Mouse (Mus musculus): ENCODE data around the gene Gm45837. TPM values are rescaled to one million over a fixed set of nuclear protein-coding genes. Genes with fewer than 3 reads are reported as not detected.

Gm45837 gene
- polyA plus RNA-seq, 1 experiment: 1.5 TPM

- no peak for DNase-seq (ENCODE audit: extremely low spot score in 1 of 2, low spot score in 1 of 2)
Measured at GRCm38 (mm10) chr7:101487102-101487501, 76.4 kb downstream of the Gm45837 start.

DNA sequence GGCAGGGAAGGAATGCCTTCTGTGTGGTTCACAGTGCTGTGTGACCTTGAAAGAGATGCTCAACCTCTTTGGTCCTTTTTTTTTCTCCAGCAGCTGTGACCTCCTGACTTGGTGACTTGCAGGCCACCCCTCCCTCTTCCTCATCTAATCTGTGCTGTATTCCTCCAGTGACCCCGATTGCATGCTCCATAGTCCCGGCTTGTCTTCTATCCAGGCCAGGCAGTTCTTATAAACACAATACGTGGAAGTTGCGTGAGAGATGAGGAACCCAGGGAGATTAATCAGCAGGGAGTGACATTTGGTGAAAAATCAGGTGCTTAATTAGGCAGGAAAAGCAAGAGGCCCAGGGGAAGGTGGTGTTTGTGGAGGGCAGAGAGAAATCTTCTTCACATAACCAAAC, 80.3 kb downstream of the Gm45837 start:
- no peak for DNase-seq (ENCODE audit: extremely low spot score in 1 of 2, low spot score in 1 of 2)

DNA sequence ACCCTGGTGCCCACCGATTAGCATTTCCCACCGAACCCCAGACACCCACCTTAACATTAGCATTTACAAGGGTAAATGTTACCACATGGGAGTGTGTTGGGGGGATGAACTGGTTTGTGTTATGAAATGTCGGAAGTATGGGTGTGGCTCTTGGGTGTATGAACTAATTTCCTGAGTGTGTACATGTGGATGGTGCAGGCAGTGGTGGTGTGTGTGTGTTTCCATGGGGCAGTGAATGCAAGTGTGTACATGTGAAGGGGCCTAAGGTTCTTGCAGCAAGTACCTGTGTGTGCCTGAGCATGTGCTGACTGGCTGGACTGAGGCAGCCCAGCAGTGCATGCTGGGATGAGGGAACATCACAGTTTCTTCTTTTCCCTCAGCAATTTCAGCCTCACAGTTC, 87.7 kb downstream of the Gm45837 start:
- DNase-seq (ENCODE audit: extremely low spot score in 1 of 2, low spot score in 1 of 2): no peak

GRCm38 (mm10) chr7:101499251-101499650, 88.6 kb downstream of the Gm45837 start:
- no peak for DNase-seq (ENCODE audit: extremely low spot score in 1 of 2, low spot score in 1 of 2)

DNA sequence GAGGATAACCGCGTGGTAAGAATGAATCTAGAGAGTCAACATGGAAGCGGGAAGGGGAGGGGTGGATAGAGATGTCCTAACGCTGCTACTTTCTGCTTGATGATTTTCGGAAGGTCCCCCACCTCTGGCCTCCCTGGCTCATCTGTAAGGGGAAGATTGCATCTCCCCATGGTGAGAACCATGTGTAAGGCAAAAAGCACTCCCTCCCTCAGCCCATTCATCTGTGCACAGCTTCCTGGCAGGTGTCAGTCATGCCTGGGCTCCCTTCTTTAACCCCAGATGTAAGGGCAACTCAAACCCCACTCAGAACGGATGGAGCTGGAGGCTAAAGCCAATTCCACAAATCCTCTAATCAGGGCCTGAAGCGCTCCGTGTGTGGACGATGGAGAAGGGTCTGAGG, 89.0 kb downstream of the Gm45837 start:
- DNase-seq (ENCODE audit: extremely low spot score in 1 of 2, low spot score in 1 of 2): no peak

- no peak for DNase-seq (ENCODE audit: extremely low spot score in 1 of 2, low spot score in 1 of 2)
Measured at GRCm38 (mm10) chr7:101501236-101501635, 90.5 kb downstream of the Gm45837 start.

GRCm38 (mm10) chr7:101501675-101502074, 91.0 kb downstream of the Gm45837 start:
- DNase-seq (ENCODE audit: extremely low spot score in 1 of 2, low spot score in 1 of 2): no peak

DNA sequence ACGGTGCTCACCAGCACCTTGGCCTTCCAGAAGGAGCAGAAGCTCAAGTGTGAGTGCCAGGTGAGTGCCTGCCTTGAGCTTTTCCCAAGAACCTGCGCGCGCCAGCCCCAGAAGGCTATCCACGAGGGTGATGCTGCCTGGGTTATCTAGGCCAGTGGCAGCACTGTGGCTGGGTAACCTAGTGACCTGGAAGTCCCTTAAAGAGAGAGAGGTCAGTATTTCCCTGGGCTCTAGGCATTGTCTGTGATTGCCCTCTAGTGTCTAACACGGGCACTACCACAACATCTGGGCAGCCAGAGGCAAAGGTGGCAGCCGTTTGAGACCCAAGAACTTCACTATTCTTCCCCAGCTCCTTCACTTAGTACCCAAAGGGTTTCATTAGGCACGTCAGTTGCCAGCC, 92.7 kb downstream of the Gm45837 start:
- peak in 1 of 2 experiments; percentile 74 for DNase-seq (ENCODE audit: extremely low spot score in 1 of 2, low spot score in 1 of 2)

DNA sequence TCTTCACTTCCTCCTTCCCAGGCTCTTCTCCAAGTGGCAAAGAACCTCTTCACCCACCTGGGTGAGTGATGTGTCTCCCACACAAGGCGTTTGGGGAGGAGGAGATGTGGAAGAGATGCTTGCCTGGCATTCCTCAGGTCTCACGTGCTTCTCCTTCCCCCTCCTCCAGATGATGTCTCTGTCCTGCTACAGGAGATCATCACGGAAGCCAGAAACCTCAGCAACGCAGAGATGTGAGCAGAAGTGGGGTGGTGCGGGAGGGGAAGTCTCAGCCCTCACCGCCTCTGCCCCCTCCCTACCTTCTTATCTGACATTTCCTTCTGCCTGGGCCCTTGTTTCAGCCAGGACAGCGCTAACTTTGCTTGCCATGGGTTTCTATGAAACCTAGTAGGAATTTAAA, 93.1 kb downstream of the Gm45837 start:
- peak in 1 of 2 experiments; percentile 44 for DNase-seq (ENCODE audit: extremely low spot score in 1 of 2, low spot score in 1 of 2)

DNA sequence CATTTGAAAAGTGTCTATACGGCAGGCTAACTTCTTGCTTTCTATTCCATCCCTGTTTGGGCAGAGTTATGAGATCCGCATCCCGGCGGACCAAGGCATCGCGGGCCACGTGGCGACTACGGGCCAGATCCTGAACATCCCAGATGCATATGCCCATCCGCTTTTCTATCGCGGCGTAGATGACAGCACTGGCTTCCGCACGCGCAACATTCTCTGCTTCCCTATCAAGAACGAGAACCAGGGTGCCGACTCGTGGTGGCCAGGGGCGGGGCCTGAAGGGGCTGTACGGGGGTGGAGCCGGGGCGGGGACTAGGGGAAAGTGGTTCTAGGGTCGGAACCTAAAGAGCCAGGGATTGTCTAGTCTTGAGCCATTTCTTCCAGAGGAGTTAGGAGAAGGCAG, 93.8 kb downstream of the Gm45837 start:
- DNase-seq (ENCODE audit: extremely low spot score in 1 of 2, low spot score in 1 of 2): no peak

DNA sequence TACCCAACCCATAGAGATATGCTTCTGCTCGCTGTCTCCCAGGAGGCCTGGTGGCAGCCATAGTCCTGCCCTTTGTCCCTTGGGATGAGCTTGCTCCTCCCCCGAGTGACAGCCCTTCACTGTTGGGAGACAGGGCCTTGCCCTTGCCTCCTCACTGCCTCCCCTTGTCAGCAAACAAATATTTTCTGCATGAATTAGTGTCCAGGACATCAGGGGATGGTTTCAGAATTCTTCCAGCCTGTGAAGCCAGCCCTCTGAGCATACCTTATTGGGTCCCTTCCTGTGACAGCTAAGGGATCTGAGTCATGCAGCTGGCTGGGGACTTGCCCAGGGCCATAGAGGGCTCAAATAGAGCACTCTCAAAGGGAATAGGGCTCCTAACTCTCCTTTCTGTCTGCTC, 98.5 kb downstream of the Gm45837 start:
- DNase-seq (ENCODE audit: extremely low spot score in 1 of 2, low spot score in 1 of 2): no peak

DNA sequence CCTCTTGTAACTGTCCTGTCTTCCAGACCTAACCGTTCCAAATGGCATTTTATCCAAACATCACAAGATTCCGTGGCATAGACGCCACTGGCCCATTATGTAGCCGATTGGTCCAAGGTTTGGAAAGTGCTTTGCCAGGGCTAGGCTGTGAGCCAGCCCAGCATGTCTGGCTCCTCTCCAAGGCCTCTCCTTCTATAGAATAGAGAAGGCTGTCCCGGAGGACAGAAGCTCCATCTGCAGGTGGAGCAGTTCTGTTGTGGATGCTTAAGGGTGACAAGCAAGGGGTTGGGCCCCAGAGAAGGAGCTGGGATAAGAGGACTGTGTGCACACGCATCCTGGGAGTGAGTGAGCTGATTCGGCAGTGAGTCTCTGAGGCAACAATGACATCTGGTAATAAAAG, 103.0 kb downstream of the Gm45837 start:
- DNase-seq (ENCODE audit: extremely low spot score in 1 of 2, low spot score in 1 of 2): peak in 1 of 2 experiments; percentile 74

DNA sequence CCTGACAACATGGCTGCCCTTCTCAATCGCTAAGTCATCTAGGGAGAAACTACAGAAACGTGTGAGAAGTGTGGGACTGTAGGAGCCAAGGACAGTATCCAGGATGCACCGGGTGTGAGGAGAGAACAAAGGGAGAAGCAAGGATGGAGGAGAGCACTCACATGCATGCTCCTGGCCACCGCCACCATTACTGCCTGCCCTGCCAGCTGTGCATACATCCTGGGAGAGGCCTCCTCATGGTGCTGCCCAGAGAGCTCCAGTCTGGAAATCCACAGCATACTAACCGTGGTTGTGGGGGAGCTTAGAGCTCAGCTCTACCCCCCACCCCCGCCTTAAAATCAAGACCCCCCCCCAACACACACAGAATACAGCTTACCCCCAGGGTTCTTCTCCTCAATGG, 104.1 kb downstream of the Gm45837 start:
- peak in 1 of 2 experiments; percentile 15 for DNase-seq (ENCODE audit: extremely low spot score in 1 of 2, low spot score in 1 of 2)

- no peak for DNase-seq (ENCODE audit: extremely low spot score in 1 of 2, low spot score in 1 of 2)
Measured at GRCm38 (mm10) chr7:101515295-101515694, 104.6 kb downstream of the Gm45837 start.

GRCm38 (mm10) chr7:101516460-101516859, 105.8 kb downstream of the Gm45837 start:
- DNase-seq (ENCODE audit: extremely low spot score in 1 of 2, low spot score in 1 of 2): no peak

DNA sequence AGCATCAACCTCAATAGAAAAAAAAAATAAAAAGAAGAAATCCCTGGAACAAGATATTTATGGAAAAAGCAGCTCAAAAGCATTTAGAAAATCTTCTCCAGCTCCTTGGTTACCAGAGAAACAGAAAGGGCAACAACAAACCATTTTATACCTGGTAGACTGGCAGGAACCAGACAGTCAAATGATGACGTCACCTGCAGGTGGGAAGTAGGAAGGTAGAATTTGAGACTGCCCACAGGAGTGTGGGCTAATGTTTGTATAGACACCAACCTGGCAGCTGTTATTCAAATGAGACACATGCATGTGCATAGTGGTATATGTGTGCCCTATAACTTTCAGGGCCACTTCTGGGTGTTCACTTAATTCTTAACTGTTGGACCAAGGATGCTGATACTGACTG, 111.0 kb downstream of the Gm45837 start:
- no peak for DNase-seq (ENCODE audit: extremely low spot score in 1 of 2, low spot score in 1 of 2)

DNA sequence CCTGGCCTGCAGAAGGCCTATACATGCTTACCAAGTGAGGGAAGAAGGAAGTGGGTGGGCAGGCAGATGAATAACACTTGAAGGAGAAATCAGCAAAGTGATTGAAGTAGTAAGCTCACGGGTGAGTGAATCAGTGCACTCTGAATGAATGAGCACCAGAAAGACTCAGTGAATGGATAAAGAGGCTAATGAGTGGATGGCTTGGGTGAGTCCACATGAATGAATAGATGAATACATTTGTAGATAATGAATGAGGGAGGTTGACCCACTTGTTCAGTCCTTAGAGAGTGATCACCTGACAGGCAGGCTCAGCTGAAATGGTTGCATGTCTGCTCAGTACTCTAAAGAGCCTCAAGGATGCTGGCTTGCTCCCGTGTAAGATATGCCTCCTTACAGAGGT, 112.5 kb downstream of the Gm45837 start:
- no peak for DNase-seq (ENCODE audit: extremely low spot score in 1 of 2, low spot score in 1 of 2)

DNA sequence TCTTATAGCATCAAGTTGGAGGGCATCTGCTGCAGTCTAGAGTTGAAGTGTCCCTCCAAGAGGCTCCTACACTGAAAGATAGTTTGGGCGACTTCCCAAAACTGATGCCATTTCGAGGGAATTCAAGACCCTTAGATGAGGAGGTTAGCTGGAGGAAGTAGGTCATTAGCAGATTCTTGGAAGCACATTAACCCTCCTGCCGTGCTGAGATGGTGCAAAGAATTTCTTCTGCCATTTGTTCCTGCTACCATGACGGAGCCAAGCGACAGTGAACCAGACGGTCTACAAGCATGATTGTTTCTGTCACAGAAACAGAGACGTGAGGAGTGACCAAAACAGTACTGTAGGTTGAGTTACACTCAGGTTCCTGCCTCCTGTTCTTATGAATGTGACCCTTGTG, 115.8 kb downstream of the Gm45837 start:
- no peak for DNase-seq (ENCODE audit: extremely low spot score in 1 of 2, low spot score in 1 of 2)

GRCm38 (mm10) chr7:101534428-101534827, 123.7 kb downstream of the Gm45837 start:
- no peak for DNase-seq (ENCODE audit: extremely low spot score in 1 of 2, low spot score in 1 of 2)

DNA sequence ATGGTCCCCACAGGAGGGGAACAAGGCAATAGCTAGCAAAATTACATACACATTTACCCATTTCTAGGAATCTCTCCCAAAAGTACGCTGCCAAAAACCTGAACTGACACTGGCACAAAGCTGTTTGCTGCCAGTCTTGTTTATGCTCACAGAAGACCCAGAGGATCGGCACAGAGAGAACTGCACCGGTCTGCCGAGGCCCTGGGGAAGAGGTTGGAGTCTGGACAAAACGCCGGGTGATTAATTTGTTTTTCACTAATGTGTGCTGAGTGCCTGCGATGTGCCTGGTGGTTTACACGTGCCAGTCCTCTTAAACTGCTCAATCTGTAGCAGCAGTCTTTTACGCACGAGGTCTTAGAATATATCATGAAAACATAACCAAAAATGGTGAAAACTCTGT, 124.4 kb downstream of the Gm45837 start:
- DNase-seq (ENCODE audit: extremely low spot score in 1 of 2, low spot score in 1 of 2): no peak

- no peak for DNase-seq (ENCODE audit: extremely low spot score in 1 of 2, low spot score in 1 of 2)
Measured at GRCm38 (mm10) chr7:101535517-101535916, 124.8 kb downstream of the Gm45837 start.

GRCm38 (mm10) chr7:101537541-101537940, 126.9 kb downstream of the Gm45837 start:
- peak in 1 of 2 experiments; percentile 64 for DNase-seq (ENCODE audit: extremely low spot score in 1 of 2, low spot score in 1 of 2)

DNA sequence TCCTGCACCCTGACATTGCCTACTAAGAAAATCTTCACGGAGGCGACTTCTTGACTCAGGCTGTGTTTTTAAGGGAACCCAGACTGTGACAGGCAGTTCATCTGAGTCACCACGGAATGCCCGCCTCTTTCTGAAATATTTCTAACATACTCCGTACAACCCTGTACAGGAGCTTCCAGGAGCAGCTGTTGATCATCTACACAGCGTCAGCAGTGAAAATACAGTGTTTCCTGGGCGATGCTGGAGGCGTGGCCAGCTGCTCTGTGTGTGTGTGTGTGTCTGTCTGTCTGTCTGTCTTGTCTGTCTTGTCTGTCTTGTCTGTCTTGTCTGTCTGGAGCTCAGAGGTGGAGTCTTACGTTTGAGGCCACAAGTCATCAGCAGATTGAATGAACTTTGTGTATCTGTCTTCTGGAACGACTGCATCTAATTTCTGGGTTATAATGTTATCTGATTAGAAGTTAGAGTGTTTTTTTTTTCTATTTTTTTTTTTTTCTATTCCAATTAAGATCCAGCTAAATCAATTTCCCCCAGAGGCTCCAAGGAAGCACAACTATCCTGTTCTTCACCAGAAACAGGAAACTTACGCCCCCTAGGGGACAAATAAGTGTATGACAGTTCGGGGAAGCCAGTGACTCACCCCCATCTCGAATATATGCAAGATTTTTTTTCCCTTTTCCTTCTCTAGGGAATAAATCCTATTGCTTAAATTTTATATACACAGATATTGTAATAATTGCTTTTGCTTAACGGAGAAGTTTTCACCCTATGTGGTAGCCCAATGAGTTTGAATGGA, 127.7 kb downstream of the Gm45837 start:
- peak; percentile 59 to 89 for DNase-seq (ENCODE audit: extremely low spot score in 1 of 2, low spot score in 1 of 2)
